20 mouse cellular contexts compared by ENCODE assay signal in the genomic region with DNA sequence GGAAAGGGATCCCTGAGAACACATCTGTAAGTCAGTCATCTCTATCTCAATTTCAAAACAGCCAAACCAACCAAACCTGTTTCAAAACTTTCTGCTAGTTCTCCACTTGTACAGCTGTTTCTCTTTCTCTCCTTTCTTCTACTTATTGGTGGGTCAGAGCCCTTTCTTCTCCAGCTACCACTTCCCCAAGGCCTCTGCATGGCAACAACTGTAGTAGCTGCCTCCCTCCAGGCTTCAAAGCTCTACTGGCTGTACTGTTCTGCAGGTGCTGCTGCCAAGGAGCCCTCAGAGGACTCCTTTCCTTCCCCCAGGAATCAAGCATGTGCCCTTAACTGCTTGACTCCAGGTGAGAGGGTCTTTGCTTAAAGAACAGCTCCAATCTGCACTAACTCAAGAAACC. TPM values are rescaled to one million over a fixed set of nuclear protein-coding genes. Genes with fewer than 3 reads are reported as not detected.
DNase-seq lines count a peak whose midpoint lies in the region; ATAC-seq lines count a peak whose summit lies in the region.
"Had no signal": no experiment of that assay in that cellular context is flagged by ENCODE, and none has a peak within 500 bp of the region (broad histone marks: within the 10 kb centered on the region; RNA-seq: fewer than 3 reads in every experiment).

No protein-coding gene starts in this region.

- DNase-seq in adrenal gland, postnatal 10 days = peak; percentile 20
- no peak for DNase-seq in adrenal gland, postnatal 4 days (ENCODE audit: low spot score in 2 of 2)
- DNase-seq in heart, postnatal 4 days = no peak
- DNase-seq in thymus, postnatal 10 days (ENCODE audit: low spot score in 2 of 2) = peak; percentile 16 to 17
- peak; percentile 36 for DNase-seq in thymus, postnatal 4 days
- no peak for DNase-seq in hindbrain, embryonic 14.5 days (ENCODE audit: low spot score)
- DNase-seq in kidney, postnatal 14 days = no peak
- DNase-seq: adrenal gland, postnatal 25 days; cerebellum, adult 18-20 months; cerebellum, adult 9-10 months; cerebellum, postnatal 14 days; gastrocnemius, postnatal 10 days; gastrocnemius, postnatal 36 days had no signal

- no peak overlapping the region for H3K27ac ChIP-seq in heart, embryonic 13.5 days (replicated peaks)
- H3K27ac ChIP-seq in hindbrain, embryonic 14.5 days = no peak overlapping the region
- H3K27ac ChIP-seq: forebrain, embryonic 10.5 days; forebrain, embryonic 13.5 days; hindbrain, embryonic 15.5 days had no signal

- H3K9me3 ChIP-seq in heart, embryonic 13.5 days = no peaks in the 10 kb centered on the region
- H3K9me3 ChIP-seq in hindbrain, embryonic 14.5 days (ENCODE audit: control insufficient read depth, low read length) = no peaks in the 10 kb centered on the region
- H3K9me3 ChIP-seq: forebrain, embryonic 10.5 days; forebrain, embryonic 13.5 days; heart, embryonic 12.5 days; hindbrain, embryonic 15.5 days had no signal

- peaks cover 21% of the 10 kb centered on the region for H3K4me1 ChIP-seq in heart, embryonic 13.5 days
- no peaks in the 10 kb centered on the region for H3K4me1 ChIP-seq in hindbrain, embryonic 14.5 days (replicated peaks; ENCODE audit: control insufficient read depth, insufficient read depth, low read length)
- H3K4me1 ChIP-seq: forebrain, embryonic 10.5 days; forebrain, embryonic 13.5 days; hindbrain, embryonic 15.5 days had no signal

- no peak overlapping the region for H3K4me3 ChIP-seq in heart, embryonic 13.5 days
- no peak overlapping the region for H3K4me3 ChIP-seq in hindbrain, embryonic 14.5 days (replicated peaks; ENCODE audit: low read length)
- H3K4me3 ChIP-seq: forebrain, embryonic 10.5 days; forebrain, embryonic 13.5 days; heart, embryonic 12.5 days; hindbrain, embryonic 15.5 days had no signal

- 0 out of 2 replicates have a peak overlapping the region, but pooled peaks have one; percentile 7 for H3K9ac ChIP-seq in heart, embryonic 13.5 days
- no peak overlapping the region for H3K9ac ChIP-seq in hindbrain, embryonic 14.5 days
- H3K9ac ChIP-seq: forebrain, embryonic 13.5 days; heart, embryonic 12.5 days; hindbrain, embryonic 15.5 days had no signal

- no peak for ATAC-seq in heart, embryonic 13.5 days (ENCODE audit: extremely low read depth, insufficient number of reproducible peaks, low FRiP score, low TSS enrichment)
- ATAC-seq in hindbrain, embryonic 14.5 days (ENCODE audit: low FRiP score) = no peak
- ATAC-seq: activated CD4-positive, CD25-positive, alpha-beta regulatory T cell, adult 4 months; forebrain, embryonic 13.5 days; forebrain, embryonic 16.5 days had no signal

- peaks cover 25% of the 10 kb centered on the region for H3K36me3 ChIP-seq in heart, embryonic 13.5 days
- 0 out of 2 replicates have a peak, but pooled peaks cover 3% of the 10 kb centered on the region for H3K36me3 ChIP-seq in hindbrain, embryonic 14.5 days (replicated peaks; ENCODE audit: control insufficient read depth, insufficient read depth)
- H3K36me3 ChIP-seq: heart, embryonic 12.5 days; hindbrain, embryonic 15.5 days had no signal

- no peaks in the 10 kb centered on the region for H3K27me3 ChIP-seq in heart, embryonic 13.5 days (replicated peaks)
- no peaks in the 10 kb centered on the region for H3K27me3 ChIP-seq in hindbrain, embryonic 14.5 days (ENCODE audit: control insufficient read depth, insufficient read depth, low read length)
- H3K27me3 ChIP-seq: forebrain, embryonic 13.5 days; heart, embryonic 12.5 days; hindbrain, embryonic 15.5 days had no signal

- H3K4me2 ChIP-seq in heart, embryonic 13.5 days = no peak overlapping the region
- no peak overlapping the region for H3K4me2 ChIP-seq in hindbrain, embryonic 14.5 days (replicated peaks)
- H3K4me2 ChIP-seq: forebrain, embryonic 13.5 days; heart, embryonic 12.5 days; hindbrain, embryonic 15.5 days had no signal

RNA-seq across cellular contexts. Expression of gene Hdlbp, which starts 12.9 kb away (rescaled TPM):
- 100 to 1,000 TPM; 310 to 325 TPM for total RNA-seq in adrenal gland, postnatal 10 days (2021)
- total RNA-seq in adrenal gland, postnatal 4 days (2021) = 100 to 1,000 TPM; 306 to 308 TPM
- 143 and 152 TPM in 2 replicates for polyA plus RNA-seq in heart, embryonic 13.5 days (2015; fragmentation: Nextera tagmentation; extraction: Ambion mirVana)
- total RNA-seq in heart, postnatal 4 days (2021) = 100 to 1,000 TPM; 317 to 330 TPM
- polyA plus RNA-seq in hindbrain, embryonic 14.5 days (2014; fragmentation: Nextera tagmentation; extraction: Ambion mirVana) = 65.1 and 80.2 TPM in 2 replicates

RNA-seq across cellular contexts. Expression of gene Farp2, which starts 46.1 kb away (rescaled TPM):
- total RNA-seq in adrenal gland, postnatal 10 days (2021) = 10 to 100 TPM; 17.7 to 20.1 TPM
- total RNA-seq in adrenal gland, postnatal 4 days (2021) = 10 to 100 TPM; 19.3 to 22.9 TPM
- 3.3 and 3.7 TPM in 2 replicates for polyA plus RNA-seq in heart, embryonic 13.5 days (2015; fragmentation: Nextera tagmentation; extraction: Ambion mirVana)
- total RNA-seq in heart, postnatal 4 days (2021) = 10 to 100 TPM; 15.3 to 16.8 TPM
- 5.0 and 5.2 TPM in 2 replicates for polyA plus RNA-seq in hindbrain, embryonic 14.5 days (2014; fragmentation: Nextera tagmentation; extraction: Ambion mirVana)

Comparison
In these comparisons a context has a peak if more than half of its experiments do, and no peak if none do; other contexts are left out.
1. DNase-seq: peak in adrenal gland, postnatal 10 days (single experiment), thymus, postnatal 10 days (2 of 2) and thymus, postnatal 4 days (single experiment); none in adrenal gland, postnatal 4 days (0 of 2), heart, postnatal 4 days (single experiment), hindbrain, embryonic 14.5 days (single experiment) and kidney, postnatal 14 days (single experiment).